Mouse (Mus musculus): ENCODE measurements at regions not wholly inside any gene's neighbourhood (a gene's known extent, or its start where the extent isn't known, plus 50 kb on each side); places are given as distances from the start of the nearest gene placed in this dataset.

DNA sequence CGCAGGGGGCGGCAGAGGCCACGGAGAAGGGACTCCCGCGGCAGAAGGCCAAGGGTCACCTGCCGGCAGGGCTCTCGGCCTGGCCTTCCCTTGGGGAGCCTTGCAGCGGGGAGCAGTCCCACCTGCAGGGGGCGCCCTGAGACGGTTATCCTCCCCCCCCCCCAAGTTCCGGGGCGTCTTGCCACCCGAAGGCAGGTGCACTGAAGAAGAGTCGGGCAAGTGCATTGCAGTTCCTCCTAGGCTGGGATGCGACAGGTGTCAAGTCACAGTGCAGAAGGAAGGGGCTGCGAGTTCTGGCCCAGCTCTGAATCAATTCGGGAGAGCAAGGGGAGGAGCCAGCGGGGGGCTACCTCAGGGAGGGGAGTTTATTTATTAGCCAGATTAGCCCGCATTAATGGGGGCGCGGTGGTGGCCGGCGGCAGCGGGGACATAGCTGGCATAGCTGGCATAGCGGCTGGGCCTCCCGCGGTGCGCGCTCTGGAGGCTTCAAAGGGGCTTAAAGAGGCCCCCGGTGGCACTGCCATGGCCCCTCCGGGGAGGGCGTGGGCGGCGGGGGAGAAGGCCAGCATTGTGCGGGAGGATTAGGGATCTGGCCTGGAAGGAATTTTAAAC lies 71.9 kb upstream of the 1600014C23Rik start:
- H3K4me3 ChIP-seq (ENCODE audit: control insufficient read depth, insufficient read depth, low read length) = no peak overlapping the region
- H3K4me1 ChIP-seq (replicated peaks; ENCODE audit: control insufficient read depth, insufficient read depth, low read length) = 0 out of 2 replicates have a peak, but pooled peaks cover 3% of the 10 kb centered on the region
- 46% methylated on average over 35 of the region's 35 CpGs for WGBS
- peak; percentile 70; the same call in 1 of the 2 replicates for TF ChIP-seq CTCF (IDR thresholded peaks at IDR 0.05; ENCODE audit: borderline replicate concordance, control insufficient read depth, extremely low read depth, insufficient read depth, low read length, poor library complexity)
- TF ChIP-seq POLR2A (IDR thresholded peaks at IDR 0.05; ENCODE audit: control insufficient read depth, extremely low read depth, insufficient read depth, low read length, poor library complexity) = no peak
- H3K27me3 ChIP-seq (ENCODE audit: control insufficient read depth, insufficient read depth, low read length) = no peaks in the 10 kb centered on the region; the same call in 1 of the 2 replicates
- DNase-seq = peak; percentile 32
- H3K27ac ChIP-seq (ENCODE audit: control insufficient read depth, insufficient read depth, low read length) = no peak overlapping the region
- no peaks in the 10 kb centered on the region for H3K36me3 ChIP-seq (ENCODE audit: control insufficient read depth, insufficient read depth, low read length)

DNA sequence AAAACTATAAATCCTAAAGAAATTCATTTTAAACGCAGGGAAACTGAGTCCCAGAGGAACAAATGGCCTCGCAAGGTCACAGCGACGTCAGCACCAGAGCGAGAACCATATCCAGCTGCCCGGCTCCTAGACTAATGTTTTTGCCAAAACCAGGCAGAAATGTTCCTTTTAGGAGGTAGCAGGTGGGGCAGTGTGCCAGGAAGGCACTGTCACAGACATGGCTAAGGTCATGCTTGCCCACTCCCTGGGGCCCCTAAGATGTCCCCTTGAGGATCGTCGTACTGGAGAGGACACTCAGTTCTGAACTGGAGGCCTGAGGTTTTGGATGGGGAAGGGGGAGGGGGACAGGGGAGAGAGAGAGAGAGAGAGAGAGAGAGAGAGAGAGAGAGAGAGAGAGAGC lies 69.7 kb upstream of the 1600014C23Rik start:
- 0 out of 2 replicates have a peak, but pooled peaks cover 3% of the 10 kb centered on the region for H3K4me1 ChIP-seq (replicated peaks; ENCODE audit: control insufficient read depth, insufficient read depth, low read length)
- TF ChIP-seq CTCF (IDR thresholded peaks at IDR 0.05; ENCODE audit: borderline replicate concordance, control insufficient read depth, extremely low read depth, insufficient read depth, low read length, poor library complexity) = no peak
- TF ChIP-seq POLR2A (IDR thresholded peaks at IDR 0.05; ENCODE audit: control insufficient read depth, extremely low read depth, insufficient read depth, low read length, poor library complexity) = no peak

DNA sequence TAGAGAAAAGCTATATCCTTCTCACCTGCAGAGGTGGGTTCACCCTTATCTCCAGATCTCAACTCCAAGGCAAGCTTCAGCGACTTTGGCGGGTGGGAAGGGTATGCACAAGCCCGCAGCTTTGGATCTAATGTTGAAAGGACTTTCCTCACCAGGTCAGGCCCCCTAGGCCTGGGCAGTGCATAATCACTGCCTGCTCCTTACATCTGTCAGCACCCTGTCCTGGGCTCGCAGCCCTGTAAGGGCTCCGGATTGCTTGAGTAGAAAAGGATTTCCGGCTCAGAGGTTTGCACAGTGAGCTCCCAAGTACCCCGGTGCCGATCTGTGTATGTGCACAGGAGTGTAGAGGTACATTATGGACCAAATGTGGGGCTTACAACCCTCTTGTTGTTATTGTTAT lies 68.8 kb upstream of the 1600014C23Rik start:
- 89% methylated on average over 8 of the region's 8 CpGs for WGBS
- Histone ChIP-seq H3K27me3 (ENCODE audit: control insufficient read depth, insufficient read depth, low read length) (no peaks in the 10 kb centered on the region; the same call in 1 of the 2 replicates), H3K4me1 (replicated peaks; ENCODE audit: control insufficient read depth, insufficient read depth, low read length) (0 out of 2 replicates have a peak, but pooled peaks cover 3% of the 10 kb centered on the region), H3K4me3 (ENCODE audit: control insufficient read depth, insufficient read depth, low read length) (no peak overlapping the region), H3K36me3 (ENCODE audit: control insufficient read depth, insufficient read depth, low read length) (no peaks in the 10 kb centered on the region), H3K27ac (ENCODE audit: control insufficient read depth, insufficient read depth, low read length) (no peak overlapping the region)
- DNase-seq = no peak
- no peak for TF ChIP-seq POLR2A (IDR thresholded peaks at IDR 0.05; ENCODE audit: control insufficient read depth, extremely low read depth, insufficient read depth, low read length, poor library complexity)
- TF ChIP-seq CTCF (IDR thresholded peaks at IDR 0.05; ENCODE audit: borderline replicate concordance, control insufficient read depth, extremely low read depth, insufficient read depth, low read length, poor library complexity) = no peak

More for the DNA sequence above, 69.7 kb upstream of the 1600014C23Rik start:
- DNase-seq = no peak
- 97% methylated on average over 8 of the region's 8 CpGs for WGBS
- Histone ChIP-seq H3K27ac (ENCODE audit: control insufficient read depth, insufficient read depth, low read length) (no peak overlapping the region), H3K27me3 (ENCODE audit: control insufficient read depth, insufficient read depth, low read length) (no peaks in the 10 kb centered on the region; the same call in 1 of the 2 replicates), H3K4me3 (ENCODE audit: control insufficient read depth, insufficient read depth, low read length) (no peak overlapping the region), H3K36me3 (ENCODE audit: control insufficient read depth, insufficient read depth, low read length) (no peaks in the 10 kb centered on the region)

DNA sequence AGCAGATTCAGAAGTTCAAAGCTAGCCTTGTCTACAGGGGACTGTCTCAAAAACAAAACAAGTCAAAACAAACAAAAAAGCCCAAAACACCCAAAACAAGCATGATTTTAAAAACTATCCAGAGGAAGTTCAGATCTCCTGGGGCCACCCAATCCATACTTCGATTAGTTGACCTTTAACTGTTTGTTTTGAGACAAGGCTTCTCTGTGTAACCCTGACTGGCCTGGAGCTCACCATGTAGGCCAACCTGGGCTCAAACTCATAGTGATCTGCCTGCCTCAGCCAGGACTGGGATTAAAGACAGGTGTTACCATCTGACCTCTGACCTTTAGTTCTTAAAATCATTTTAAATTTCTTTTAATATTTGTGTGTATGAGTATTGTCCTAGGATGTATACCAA lies 66.1 kb upstream of the 1600014C23Rik start:
- Histone ChIP-seq H3K27me3 (ENCODE audit: control insufficient read depth, insufficient read depth, low read length) (no peaks in the 10 kb centered on the region; the same call in 1 of the 2 replicates), H3K36me3 (ENCODE audit: control insufficient read depth, insufficient read depth, low read length) (no peaks in the 10 kb centered on the region), H3K27ac (ENCODE audit: control insufficient read depth, insufficient read depth, low read length) (no peak overlapping the region), H3K4me3 (ENCODE audit: control insufficient read depth, insufficient read depth, low read length) (no peak overlapping the region), H3K4me1 (replicated peaks; ENCODE audit: control insufficient read depth, insufficient read depth, low read length) (no peaks in the 10 kb centered on the region)
- WGBS = 91% methylated on average over 1 of the region's 1 CpGs
- no peak for DNase-seq
- no peak for TF ChIP-seq POLR2A (IDR thresholded peaks at IDR 0.05; ENCODE audit: control insufficient read depth, extremely low read depth, insufficient read depth, low read length, poor library complexity)
- no peak for TF ChIP-seq CTCF (IDR thresholded peaks at IDR 0.05; ENCODE audit: borderline replicate concordance, control insufficient read depth, extremely low read depth, insufficient read depth, low read length, poor library complexity)

DNA sequence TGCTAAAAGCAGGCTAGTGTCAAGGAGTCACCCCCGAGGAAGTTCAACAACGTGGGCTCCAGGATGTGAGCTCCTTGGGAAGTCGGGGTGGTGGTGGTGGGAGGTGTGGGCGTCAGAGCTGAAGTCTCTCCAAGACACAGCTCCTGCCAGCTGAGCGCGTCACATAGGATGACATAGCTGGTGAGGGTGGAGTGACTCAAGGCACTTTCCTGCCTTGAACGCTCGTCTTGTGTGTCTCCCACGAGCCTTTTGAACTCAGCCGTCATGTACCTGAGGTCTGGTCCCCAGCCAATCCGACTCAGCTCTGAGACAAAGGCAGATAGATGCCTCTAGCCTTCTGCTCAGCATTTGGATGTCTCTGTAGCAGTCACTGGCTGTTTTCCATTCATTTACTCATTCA lies 65.4 kb upstream of the 1600014C23Rik start:
- no peak overlapping the region for H3K27ac ChIP-seq (ENCODE audit: control insufficient read depth, insufficient read depth, low read length)
- H3K4me1 ChIP-seq (replicated peaks; ENCODE audit: control insufficient read depth, insufficient read depth, low read length) = no peaks in the 10 kb centered on the region
- no peaks in the 10 kb centered on the region for H3K27me3 ChIP-seq (ENCODE audit: control insufficient read depth, insufficient read depth, low read length)
- DNase-seq = no peak
- WGBS = 38% methylated on average over 11 of the region's 11 CpGs
- TF ChIP-seq POLR2A (IDR thresholded peaks at IDR 0.05; ENCODE audit: control insufficient read depth, extremely low read depth, insufficient read depth, low read length, poor library complexity) (no peak), CTCF (IDR thresholded peaks at IDR 0.05; ENCODE audit: borderline replicate concordance, control insufficient read depth, extremely low read depth, insufficient read depth, low read length, poor library complexity) (no peak)
- H3K36me3 ChIP-seq (ENCODE audit: control insufficient read depth, insufficient read depth, low read length) = no peaks in the 10 kb centered on the region
- no peak overlapping the region for H3K4me3 ChIP-seq (ENCODE audit: control insufficient read depth, insufficient read depth, low read length)

DNA sequence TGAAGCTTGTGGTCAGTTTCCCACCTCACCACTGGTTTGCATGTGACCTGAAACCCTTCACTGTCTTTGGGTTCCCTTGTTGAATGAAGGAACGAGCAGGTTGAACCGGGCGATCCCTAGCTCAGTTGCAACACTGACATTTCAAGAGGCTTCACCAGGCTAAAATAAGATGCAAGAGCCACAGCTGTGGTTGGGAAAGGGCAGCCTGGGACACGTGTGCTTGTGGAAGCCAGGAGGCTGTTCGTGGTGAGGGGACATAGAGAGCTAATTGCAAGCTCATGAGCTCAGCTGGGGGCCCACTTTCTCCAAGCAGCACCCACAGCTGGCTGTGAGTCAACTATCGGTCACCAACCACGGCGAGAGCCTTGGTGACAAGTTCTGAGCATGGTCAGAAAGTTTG lies 64.8 kb upstream of the 1600014C23Rik start:
- WGBS = 49% methylated on average over 8 of the region's 8 CpGs
- H3K4me3 ChIP-seq (ENCODE audit: control insufficient read depth, insufficient read depth, low read length) = no peak overlapping the region
- H3K27me3 ChIP-seq (ENCODE audit: control insufficient read depth, insufficient read depth, low read length) = no peaks in the 10 kb centered on the region
- TF ChIP-seq POLR2A (IDR thresholded peaks at IDR 0.05; ENCODE audit: control insufficient read depth, extremely low read depth, insufficient read depth, low read length, poor library complexity) (no peak), CTCF (IDR thresholded peaks at IDR 0.05; ENCODE audit: borderline replicate concordance, control insufficient read depth, extremely low read depth, insufficient read depth, low read length, poor library complexity) (no peak)
- H3K36me3 ChIP-seq (ENCODE audit: control insufficient read depth, insufficient read depth, low read length) = no peaks in the 10 kb centered on the region
- H3K27ac ChIP-seq (ENCODE audit: control insufficient read depth, insufficient read depth, low read length) = no peak overlapping the region
- DNase-seq = no peak
- no peaks in the 10 kb centered on the region for H3K4me1 ChIP-seq (replicated peaks; ENCODE audit: control insufficient read depth, insufficient read depth, low read length)
